In the genomic region with DNA sequence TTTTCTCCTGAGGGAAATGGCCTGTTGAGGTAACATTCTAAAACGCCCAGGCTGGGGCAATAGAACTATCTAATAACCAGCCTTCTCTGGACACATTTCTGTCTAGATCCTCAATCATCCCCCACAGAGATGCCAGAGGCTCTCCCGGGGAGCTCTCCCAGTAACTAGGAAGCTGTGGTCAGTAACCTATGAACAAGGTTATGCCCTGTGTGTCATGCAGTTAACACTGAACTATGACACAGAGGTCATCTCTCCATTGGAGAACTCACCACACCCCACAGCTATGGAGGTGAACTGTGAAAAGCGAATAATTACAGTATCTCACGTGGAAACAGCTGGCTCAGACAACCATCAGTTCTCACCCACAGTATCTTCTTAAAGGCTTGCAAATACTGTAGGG, we compare ENCODE assay signal across 22 mouse cellular contexts. TPM values are rescaled to one million over a fixed set of nuclear protein-coding genes. Genes with fewer than 3 reads are reported as not detected.
DNase-seq lines count a peak whose midpoint lies in the region; ATAC-seq and TF ChIP-seq lines count a peak whose summit lies in the region.
"Had no signal": no experiment of that assay in that cellular context is flagged by ENCODE, and none has a peak within 500 bp of the region (broad histone marks: within the 10 kb centered on the region; RNA-seq: fewer than 3 reads in every experiment).

No protein-coding gene starts in this region.

- H3K4me2 ChIP-seq in liver, postnatal 0 days (ENCODE audit: low read depth, low read length): no peak overlapping the region
- H3K4me2 ChIP-seq in liver, embryonic 11.5 days: no peak overlapping the region
- H3K4me2 ChIP-seq: embryonic facial prominence, embryonic 12.5 days; forebrain, embryonic 15.5 days; heart, embryonic 11.5 days; hindbrain, embryonic 13.5 days had no signal

- 54% methylated on average over 4 of the region's 4 CpGs for WGBS in liver, postnatal 0 days (ENCODE audit: insufficient replicate concordance)
- 50% methylated on average over 4 of the region's 4 CpGs for WGBS in liver, embryonic 11.5 days

- H3K9ac ChIP-seq in liver, postnatal 0 days (replicated peaks): no peak overlapping the region
- H3K9ac ChIP-seq in liver, embryonic 11.5 days (ENCODE audit: low read depth, low read length): no peak overlapping the region
- H3K9ac ChIP-seq: embryonic facial prominence, embryonic 12.5 days; forebrain, embryonic 15.5 days; heart, embryonic 15.5 days; hindbrain, embryonic 13.5 days had no signal

- H3K36me3 ChIP-seq in liver, postnatal 0 days (replicated peaks; ENCODE audit: insufficient read depth, low read length): no peaks in the 10 kb centered on the region
- H3K36me3 ChIP-seq in liver, embryonic 11.5 days (ENCODE audit: control insufficient read depth, insufficient read depth, low read length): no peaks in the 10 kb centered on the region
- H3K36me3 ChIP-seq: embryonic facial prominence, embryonic 12.5 days; forebrain, embryonic 15.5 days; heart, embryonic 15.5 days; hindbrain, embryonic 13.5 days had no signal

- DNase-seq in gastrocnemius, adult 2 months: no peak
- no peak for DNase-seq in gastrocnemius, postnatal 10 days
- DNase-seq in kidney, adult 9 months: peak; percentile 85
- DNase-seq in kidney, postnatal 4 days: no peak
- DNase-seq in liver, postnatal 0 days: no peak
- DNase-seq in liver, embryonic 11.5 days (ENCODE audit: low spot score): no peak
- DNase-seq in urinary bladder, postnatal 36 days (ENCODE audit: low spot score in 2 of 2): no peak
- DNase-seq: adrenal gland, adult 8-10 months; adrenal gland, postnatal 36 days; B cell, adult 2 months; cerebellum, adult 11-12 months; cerebellum, adult 9-10 months; cerebellum, postnatal 25 days; gastrocnemius, postnatal 14 days; heart, adult 2 months; heart, postnatal 14 days had no signal

- ATAC-seq in liver, postnatal 0 days: no peak
- no peak for ATAC-seq in liver, embryonic 11.5 days (replicated peaks; ENCODE audit: low FRiP score)
- ATAC-seq: CD4-positive, CD25-positive, alpha-beta regulatory T cell, adult 4 months; forebrain, embryonic 15.5 days had no signal

- TF ChIP-seq CTCF in gastrocnemius, adult 2 months (IDR thresholded peaks at IDR 0.05): no peak
- no peak for TF ChIP-seq CTCF in liver, postnatal 0 days (IDR thresholded peaks at IDR 0.05; ENCODE audit: low read depth)

- H3K27me3 ChIP-seq in liver, postnatal 0 days (ENCODE audit: insufficient read depth, low read length): no peaks in the 10 kb centered on the region
- H3K27me3 ChIP-seq in liver, embryonic 11.5 days (replicated peaks; ENCODE audit: control insufficient read depth, insufficient read depth, low read length): no peaks in the 10 kb centered on the region
- H3K27me3 ChIP-seq: embryonic facial prominence, embryonic 12.5 days; forebrain, embryonic 15.5 days; heart, embryonic 15.5 days had no signal

- intact Hi-C loops in gastrocnemius, adult 2 months (cut with DNase I): no loop called here

- peaks cover 28% of the 10 kb centered on the region for H3K4me1 ChIP-seq in liver, postnatal 0 days (ENCODE audit: insufficient read depth)
- H3K4me1 ChIP-seq in liver, embryonic 11.5 days (replicated peaks; ENCODE audit: control insufficient read depth, insufficient read depth, low read length): peaks cover 26% of the 10 kb centered on the region

- H3K9me3 ChIP-seq in liver, postnatal 0 days (ENCODE audit: low read length): no peaks in the 10 kb centered on the region
- no peaks in the 10 kb centered on the region for H3K9me3 ChIP-seq in liver, embryonic 11.5 days (ENCODE audit: control insufficient read depth, low read length)
- H3K9me3 ChIP-seq: embryonic facial prominence, embryonic 12.5 days; forebrain, embryonic 15.5 days; heart, embryonic 15.5 days; hindbrain, embryonic 13.5 days had no signal

- H3K27ac ChIP-seq in gastrocnemius, adult 2 months: 0 out of 2 replicates have a peak overlapping the region, but pooled peaks have one; percentile 4
- peak overlapping the region; percentile 56 for H3K27ac ChIP-seq in liver, postnatal 0 days (ENCODE audit: low read depth)
- no peak overlapping the region for H3K27ac ChIP-seq in liver, embryonic 11.5 days (ENCODE audit: low read depth, low read length)
- H3K27ac ChIP-seq: embryonic facial prominence, embryonic 12.5 days; forebrain, embryonic 15.5 days; hindbrain, embryonic 13.5 days had no signal

- no peak overlapping the region for H3K4me3 ChIP-seq in gastrocnemius, adult 2 months
- no peak overlapping the region for H3K4me3 ChIP-seq in liver, postnatal 0 days (ENCODE audit: low read depth, low read length)
- H3K4me3 ChIP-seq in liver, embryonic 11.5 days (ENCODE audit: low read depth, low read length): no peak overlapping the region
- H3K4me3 ChIP-seq: embryonic facial prominence, embryonic 12.5 days; forebrain, embryonic 15.5 days; heart, adult 2 months; heart, embryonic 15.5 days; hindbrain, embryonic 13.5 days had no signal

- TF ChIP-seq EP300 in liver, postnatal 0 days (IDR thresholded peaks at IDR 0.05; ENCODE audit: low read depth): no peak

RNA-seq across cellular contexts. Expression of gene Lnx2, which starts 4.5 kb away (rescaled TPM):
- 1 to 10 TPM; 3.3 to 3.4 TPM for total RNA-seq in gastrocnemius, adult 2 months (2021)
- total RNA-seq in gastrocnemius, postnatal 10 days (2021): 1 to 10 TPM; 6.7 to 7.4 TPM
- 5.4 and 6.9 TPM in 2 replicates for polyA plus RNA-seq in liver, postnatal 0 days (2015; fragmentation: Nextera tagmentation; extraction: Ambion mirVana)
- polyA plus RNA-seq in liver, embryonic 11.5 days (2014; fragmentation: Nextera tagmentation; extraction: Ambion mirVana): 13.3 and 13.7 TPM in 2 replicates

RNA-seq across cellular contexts. Expression of gene Polr1d, which starts 5.0 kb away (rescaled TPM):
- total RNA-seq in gastrocnemius, adult 2 months (2021): 10 to 100 TPM; 83.4 to 85.5 TPM
- total RNA-seq in gastrocnemius, postnatal 10 days (2021): 100 to 1,000 TPM; 103 to 116 TPM
- polyA plus RNA-seq in liver, postnatal 0 days (2015; fragmentation: Nextera tagmentation; extraction: Ambion mirVana): 72.2 and 72.9 TPM in 2 replicates
- polyA plus RNA-seq in liver, embryonic 11.5 days (2014; fragmentation: Nextera tagmentation; extraction: Ambion mirVana): 180 and 182 TPM in 2 replicates
